Mouse (Mus musculus): ENCODE data around the gene Rgs6. TPM values are rescaled to one million over a fixed set of nuclear protein-coding genes. Genes with fewer than 3 reads are reported as not detected.

Gene Rgs6
- total RNA-seq, 2 experiments from 2014 or later = 0.51 to 1.3 TPM

DNA sequence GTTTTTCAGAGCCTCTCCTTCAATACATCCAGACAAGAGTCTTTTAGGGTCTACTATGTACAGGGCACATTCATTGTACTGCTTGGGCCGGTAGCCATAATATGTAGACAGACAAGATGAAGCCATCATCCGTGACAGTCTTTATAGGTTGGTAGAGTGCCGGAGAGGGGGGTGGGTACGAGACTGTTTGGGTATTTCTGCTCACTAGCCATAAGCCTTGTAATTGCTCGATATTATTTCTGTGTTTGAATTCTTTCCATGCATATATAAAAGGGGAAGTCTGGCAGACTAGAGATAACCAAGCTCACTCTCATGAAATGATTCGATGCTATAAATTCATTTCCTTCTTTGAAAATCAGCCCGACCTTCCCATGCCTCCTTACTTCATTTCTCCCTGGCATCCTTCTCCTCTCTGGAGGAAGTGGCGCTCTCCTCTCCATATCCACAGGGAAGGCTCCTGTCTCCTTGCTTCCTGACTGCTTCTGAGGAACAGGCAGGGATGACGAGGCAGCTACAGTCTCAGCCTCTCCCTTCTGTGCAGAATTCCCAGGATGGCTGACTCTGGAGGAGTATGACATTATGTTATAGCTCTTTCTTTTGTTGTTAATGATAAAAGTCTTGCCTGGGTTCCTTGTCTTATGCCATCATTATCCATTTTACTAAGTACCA, 416.1 kb downstream of the Rgs6 start:
- ATAC-seq (replicated peaks; ENCODE audit: low FRiP score, poor library complexity, severe bottlenecking) = no peak

DNA sequence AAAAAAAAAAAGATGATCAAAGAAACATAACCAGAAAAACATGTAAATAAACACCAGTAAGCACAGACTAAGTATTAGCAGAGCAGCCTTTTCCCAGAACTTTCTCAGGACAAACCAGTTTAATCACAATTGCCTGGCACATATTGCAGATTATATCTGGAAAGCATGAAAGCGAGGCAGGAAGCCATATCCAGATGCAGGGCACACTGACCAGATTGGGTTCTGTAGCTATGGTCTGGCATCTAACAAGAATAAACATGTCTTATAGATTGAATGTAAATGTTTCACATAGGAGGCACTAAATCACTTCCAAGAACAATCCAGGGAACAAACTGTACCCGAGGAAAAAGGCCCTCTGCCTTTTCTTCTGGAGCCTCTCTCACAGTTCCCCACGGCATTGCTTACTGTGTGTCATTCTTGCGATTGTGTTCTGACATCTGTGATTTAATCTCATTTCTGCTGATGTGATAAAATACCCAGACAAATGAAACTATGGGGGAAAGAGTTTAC, 423.0 kb downstream of the Rgs6 start:
- no peak for ATAC-seq (replicated peaks; ENCODE audit: low FRiP score, poor library complexity, severe bottlenecking)

DNA sequence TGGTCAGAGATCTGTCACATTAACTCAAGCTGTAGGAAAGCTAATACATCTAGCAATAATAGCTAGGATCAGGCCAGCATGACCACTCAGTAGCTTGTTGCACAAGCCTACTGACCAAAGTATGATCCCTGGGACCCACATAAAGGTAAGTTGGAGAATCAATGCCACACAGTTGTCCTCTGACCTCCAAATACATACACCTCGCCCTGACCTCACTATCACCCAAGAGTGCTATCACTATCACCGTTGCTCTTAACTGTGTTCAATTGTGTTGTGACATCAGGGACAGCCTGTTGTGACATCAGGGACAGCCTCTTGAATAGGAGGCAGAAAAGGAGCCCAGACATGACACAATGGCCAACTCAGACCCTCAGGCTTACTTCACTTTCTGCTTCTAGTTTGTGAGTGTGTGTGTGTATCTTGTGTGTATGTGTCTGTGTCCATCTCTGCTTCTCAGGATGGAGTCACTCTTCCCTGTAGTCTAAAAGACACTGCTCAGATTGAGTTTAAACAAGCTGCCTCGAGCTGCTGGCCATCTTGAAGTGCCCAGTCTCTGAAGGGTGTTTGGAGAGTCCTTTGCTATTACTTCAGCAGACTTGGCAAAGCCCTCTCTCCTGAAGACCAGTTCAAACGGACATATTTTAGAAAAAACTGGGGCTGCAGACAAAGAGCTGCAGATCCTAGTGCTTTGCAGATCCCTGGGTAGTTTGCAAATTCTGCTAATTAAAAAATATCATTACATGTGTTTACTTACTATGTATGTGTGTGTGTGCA, 426.0 kb downstream of the Rgs6 start:
- ATAC-seq (replicated peaks; ENCODE audit: low FRiP score, poor library complexity, severe bottlenecking) = no peak

DNA sequence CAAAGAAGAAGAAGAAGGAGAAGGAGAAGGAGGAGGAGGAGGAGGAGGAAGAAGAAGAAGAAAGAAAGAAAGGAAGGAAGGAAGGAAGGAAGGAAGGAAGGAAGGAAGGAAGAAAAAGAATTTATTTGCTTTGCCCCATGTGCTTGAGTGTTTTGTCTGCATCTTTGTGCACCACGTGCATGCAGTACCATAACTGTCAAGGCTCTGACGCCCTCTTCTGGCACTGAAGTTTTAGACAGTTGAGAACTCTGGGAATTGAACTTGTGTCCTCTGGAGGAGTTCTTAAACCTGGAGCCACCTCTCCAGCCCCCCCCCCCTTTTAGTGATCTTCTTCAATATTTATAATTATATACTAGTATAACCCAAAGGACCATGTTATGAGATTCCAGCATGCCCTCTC, 426.8 kb downstream of the Rgs6 start:
- no peak for ATAC-seq (replicated peaks; ENCODE audit: low FRiP score, poor library complexity, severe bottlenecking)

DNA sequence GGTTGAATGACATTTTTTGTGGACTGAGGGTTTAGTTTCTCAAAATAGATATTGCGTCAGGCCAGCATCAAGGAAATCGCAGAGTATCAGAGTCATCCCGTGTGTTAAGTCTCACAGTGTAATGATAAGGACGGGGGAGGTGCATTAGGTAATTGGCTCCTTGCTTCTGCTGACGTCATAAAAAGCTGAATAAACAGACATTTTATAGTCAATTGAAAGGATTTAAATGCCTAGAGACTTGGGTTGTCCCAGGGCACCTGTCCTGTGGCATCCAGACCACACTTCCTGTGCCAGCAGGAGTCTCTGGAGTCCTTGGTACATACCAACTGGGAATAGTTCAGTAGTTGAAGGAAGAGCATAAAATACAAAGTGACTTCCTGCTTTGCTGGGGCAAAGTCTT, 427.3 kb downstream of the Rgs6 start:
- no peak for ATAC-seq (replicated peaks; ENCODE audit: low FRiP score, poor library complexity, severe bottlenecking)

DNA sequence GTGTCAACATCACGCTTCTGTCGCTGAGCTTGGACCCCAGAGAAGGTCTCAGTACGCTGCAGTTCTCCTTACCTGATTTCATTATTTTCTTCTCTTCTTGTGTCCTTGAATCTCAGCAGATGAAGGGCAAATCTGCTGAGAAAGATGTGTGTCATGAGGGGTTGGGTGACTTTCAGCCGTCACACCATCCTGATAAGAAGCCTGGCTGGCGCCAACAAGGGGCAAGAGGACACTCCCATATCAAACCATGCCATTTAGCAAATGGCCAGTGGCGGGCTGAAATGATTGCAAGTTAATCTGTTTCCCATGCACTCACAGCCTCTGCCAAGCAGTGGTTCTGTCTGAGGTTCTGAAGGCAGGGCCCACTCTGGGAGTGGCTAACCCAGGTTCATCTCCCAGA, 428.4 kb downstream of the Rgs6 start:
- ATAC-seq (replicated peaks; ENCODE audit: low FRiP score, poor library complexity, severe bottlenecking) = no peak

DNA sequence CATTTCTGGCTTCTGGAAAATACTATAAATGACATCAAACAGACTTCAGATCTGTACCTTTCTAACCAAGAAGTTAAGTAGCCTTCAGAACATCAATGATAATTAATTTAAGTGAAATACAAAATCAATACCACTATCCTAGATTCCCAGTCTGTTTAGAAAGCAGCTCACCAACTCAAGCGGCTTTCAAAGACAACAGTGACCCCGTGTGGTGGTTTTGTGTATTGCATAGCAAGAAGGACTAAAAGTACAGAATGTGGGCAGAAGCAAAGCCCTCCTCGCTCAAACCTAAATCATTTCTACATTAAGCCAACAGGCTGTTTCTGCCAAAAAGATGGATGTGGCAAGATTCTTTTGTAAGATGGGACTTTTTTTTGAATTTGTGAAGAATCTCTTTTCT, 429.9 kb downstream of the Rgs6 start:
- ATAC-seq (replicated peaks; ENCODE audit: low FRiP score, poor library complexity, severe bottlenecking) = peak; percentile 70

DNA sequence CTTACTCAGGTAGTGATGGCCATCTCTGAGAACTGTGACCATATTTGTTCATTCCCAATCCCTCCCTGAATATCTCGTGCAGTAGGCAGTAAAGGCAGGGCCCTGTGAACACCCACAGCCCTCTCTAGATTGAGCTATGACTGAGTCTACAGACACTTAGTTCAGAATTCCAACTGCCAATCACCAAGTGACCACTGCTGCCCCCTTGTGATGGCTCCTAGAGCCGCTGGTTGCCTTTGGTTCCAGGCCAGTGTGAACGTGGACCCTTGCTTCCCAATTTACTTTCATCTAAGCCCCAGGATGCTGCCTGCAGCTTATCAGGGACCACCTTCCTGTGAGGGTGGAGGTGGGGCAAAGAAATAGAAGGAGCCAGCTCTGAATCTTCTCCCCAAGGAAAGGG, 438.9 kb downstream of the Rgs6 start:
- 0 out of 2 replicates have a peak, but pooled peaks have one; percentile 41 for ATAC-seq (replicated peaks; ENCODE audit: low FRiP score, poor library complexity, severe bottlenecking)

DNA sequence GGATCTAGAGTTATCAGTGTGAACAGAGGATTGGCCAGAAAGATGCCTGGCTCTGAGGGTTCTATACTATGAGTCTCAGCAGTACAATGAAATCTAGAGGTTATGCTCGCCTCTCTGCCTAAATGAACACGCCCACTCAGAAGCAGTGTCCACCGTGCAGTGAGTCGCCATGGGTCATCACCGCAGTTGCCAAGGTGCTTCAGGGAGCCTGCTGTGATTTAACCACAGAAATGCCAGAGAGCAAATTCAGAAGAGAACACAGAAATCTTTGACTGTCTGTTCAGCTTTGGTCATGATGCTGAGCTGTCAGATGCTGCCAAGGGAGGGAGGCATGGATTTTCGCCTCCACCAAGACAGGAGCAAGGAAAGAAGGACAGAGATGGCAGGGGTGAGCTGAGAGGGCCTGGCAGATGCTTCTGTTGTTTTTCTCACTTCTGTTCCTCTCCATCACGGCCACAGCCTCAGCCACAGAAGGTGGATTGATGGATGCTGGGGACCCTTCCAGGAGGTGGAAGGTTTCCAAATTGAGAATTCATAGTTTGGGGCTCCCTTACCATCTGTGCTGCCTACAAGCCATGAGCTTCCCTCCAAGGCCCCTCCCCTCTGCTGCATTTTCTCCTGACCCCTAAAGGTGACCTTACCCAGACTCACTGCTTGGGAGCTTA, 445.2 kb downstream of the Rgs6 start:
- ATAC-seq (replicated peaks; ENCODE audit: low FRiP score, poor library complexity, severe bottlenecking) = no peak

DNA sequence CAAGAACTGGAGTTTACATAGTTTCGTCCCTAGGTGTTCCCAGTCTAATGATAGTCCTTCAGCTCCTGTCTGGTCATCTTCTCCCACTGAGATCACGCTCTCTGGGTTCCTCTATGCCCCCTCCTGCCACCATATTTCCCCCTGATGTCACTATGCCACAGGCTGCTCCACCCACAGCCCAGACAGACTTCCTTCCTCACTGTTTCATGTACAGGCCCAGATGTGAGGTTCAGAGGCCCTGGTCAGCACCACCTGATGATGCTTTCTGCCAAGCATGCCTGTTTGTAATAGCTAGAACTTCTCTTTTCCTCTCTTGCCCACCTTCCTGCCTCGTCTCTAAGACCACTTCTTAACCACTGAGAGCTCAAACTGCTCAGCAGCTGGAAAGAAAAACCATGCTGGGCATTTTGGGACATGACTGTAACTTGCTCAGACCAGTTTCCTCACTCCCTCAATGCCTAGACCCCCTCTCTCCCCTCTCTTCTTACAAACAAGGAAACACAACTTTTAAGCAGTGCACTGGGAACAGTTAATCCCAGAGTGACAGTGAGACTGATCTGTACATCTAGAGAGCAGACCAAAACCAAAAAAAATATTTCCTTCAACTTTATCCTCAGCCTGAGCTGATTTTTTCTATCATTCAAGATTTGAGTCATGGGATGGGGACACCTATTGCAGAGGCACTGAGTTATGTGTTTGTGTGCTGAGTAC, 446.9 kb downstream of the Rgs6 start:
- no peak for ATAC-seq (replicated peaks; ENCODE audit: low FRiP score, poor library complexity, severe bottlenecking)

DNA sequence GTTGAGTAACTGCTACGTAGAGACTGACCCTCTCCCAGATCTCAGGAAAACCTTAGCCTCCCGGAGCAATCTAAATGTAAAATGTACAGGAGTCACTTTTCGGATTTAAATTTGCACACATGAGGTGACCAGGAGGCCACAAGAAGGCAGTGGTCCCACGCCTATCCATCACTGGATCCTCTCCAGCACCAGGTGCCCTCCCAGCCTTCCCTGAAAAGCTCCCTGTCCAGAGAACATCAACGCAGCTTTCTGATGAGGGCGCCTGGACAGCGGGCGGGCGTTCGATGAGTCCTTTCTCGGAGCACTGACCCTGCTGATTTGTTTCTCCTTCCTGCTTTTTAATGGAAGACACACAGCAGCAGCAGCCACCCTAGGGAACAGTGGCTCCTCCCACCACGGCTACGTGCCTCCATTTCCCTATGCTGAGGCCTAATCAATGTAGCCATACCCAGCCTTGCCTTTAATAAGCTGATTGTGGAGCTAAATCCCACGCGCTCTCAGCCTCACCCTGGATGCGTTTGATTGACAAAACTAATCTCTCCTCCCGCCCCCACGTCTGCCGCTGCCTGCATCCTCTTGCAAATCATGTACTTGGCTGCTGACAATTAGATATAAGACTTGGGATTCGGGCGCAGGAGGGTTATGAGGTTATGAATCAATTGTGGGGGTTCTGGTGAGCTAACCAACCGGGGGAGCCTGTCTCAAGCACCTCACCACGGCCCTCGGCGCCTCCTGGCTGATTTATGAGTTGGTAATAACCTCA, 449.9 kb downstream of the Rgs6 start:
- no peak for ATAC-seq (replicated peaks; ENCODE audit: low FRiP score, poor library complexity, severe bottlenecking)

DNA sequence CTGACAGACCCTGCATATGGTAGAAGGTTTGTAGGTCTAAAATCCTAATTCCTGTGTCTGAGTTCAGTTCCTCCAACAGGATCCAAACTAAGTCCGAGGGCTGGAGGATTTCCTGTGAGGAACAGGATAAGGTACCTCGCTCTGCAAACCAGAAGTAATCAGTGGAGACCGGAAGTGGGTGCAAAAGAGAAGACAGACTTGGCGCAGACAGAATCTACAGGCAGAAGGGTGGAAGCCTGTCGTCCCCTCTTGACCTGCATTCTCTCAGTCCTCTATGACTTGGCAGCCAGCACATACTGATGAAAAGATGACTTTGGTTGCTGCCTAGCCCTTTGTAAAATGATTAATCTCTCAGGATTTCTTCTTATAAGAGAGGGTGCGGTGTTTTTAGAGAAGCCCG, 450.7 kb downstream of the Rgs6 start:
- no peak for ATAC-seq (replicated peaks; ENCODE audit: low FRiP score, poor library complexity, severe bottlenecking)

DNA sequence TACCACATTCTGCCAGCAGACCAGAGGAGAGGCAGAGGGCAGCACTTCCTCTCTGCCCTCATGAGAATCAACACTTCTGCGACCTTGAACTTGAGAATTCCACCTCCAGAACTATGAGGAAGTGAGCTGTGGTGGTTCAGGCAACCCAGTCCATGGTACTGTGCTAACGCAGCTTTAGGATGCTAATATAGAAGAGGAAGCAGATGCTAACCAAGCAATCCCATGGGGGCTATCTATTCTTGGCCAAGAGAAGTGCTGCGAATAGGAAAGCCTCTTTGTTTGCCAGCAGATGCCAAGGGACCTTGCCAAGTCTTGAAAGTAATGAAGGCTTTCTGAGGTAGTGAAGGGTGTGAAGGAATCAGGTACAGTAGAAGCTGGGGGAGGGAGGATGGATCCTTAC, 451.8 kb downstream of the Rgs6 start:
- ATAC-seq (replicated peaks; ENCODE audit: low FRiP score, poor library complexity, severe bottlenecking) = no peak

DNA sequence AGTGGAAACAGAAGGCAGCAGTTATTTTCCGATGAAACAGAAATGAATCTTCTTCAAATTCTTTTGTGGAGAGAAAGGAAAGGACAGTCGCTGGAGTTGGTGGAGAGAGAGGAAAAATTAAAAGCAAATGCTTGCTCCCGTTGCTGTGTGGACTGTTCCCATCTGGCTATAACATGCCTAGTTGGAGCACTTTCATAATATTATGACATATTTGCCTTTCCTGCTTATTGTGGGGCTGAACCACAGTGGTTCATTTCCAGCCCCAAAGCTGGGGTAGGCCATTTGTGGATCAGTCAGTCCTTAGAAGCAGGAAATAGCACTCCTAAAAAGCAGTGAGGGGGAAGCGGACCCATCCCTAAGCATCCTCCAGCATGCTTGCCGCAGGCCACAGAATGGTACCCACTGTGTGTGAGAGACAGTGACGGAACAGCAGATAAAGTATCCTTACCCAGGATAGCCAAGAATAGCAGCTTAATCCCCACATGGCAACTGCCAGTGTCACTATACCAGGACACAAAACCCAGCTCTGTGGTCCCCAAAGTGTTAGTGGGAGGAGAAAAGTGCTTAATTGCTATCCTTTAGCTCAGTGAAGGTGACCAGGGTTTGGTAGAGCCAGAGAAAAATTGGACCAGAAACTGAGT, 456.0 kb downstream of the Rgs6 start:
- ATAC-seq (replicated peaks; ENCODE audit: low FRiP score, poor library complexity, severe bottlenecking) = no peak

DNA sequence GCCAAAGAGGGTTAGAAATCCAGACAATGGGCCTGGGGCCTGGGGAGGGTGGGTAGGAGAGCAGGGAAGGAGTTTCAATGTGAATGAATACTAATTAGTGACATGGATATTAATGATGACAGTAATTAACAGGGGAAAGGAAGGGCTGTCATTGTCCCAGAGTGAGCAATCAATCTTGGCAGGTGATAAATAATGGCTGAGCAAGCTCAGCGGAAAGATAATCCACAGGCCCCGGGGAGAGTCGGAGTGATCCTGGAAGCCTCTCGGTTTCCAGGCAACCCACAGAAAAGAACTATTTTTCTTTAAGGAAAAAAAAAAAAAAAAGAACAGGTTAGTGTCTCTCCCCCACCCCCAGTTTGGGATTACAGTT, 456.5 kb downstream of the Rgs6 start:
- no peak for ATAC-seq (replicated peaks; ENCODE audit: low FRiP score, poor library complexity, severe bottlenecking)

DNA sequence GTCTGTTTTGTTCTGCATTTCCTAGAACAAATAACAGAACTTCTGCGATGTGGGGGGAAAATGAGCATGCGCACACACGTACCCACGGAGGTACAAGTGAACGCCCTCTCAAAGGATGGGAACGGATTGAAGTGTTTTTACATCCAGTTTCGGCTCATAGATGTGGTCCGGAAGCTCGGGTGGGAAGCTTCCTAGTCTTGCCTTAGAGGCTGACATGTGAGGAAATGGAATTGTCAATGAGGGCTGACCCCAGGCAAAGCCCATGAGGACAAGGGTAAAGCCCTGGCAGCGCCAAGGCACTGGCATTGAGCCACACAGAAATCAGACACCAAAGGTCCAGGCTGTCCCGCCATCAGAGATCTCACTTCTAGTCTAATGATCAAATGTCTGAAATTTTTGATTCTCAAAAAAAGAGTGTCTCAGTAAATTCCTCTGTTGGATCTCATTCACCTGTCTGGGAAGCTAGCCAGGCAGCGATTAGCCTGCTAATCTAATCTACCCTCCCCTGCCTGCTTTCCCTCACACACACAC, 457.0 kb downstream of the Rgs6 start:
- no peak for ATAC-seq (replicated peaks; ENCODE audit: low FRiP score, poor library complexity, severe bottlenecking)

DNA sequence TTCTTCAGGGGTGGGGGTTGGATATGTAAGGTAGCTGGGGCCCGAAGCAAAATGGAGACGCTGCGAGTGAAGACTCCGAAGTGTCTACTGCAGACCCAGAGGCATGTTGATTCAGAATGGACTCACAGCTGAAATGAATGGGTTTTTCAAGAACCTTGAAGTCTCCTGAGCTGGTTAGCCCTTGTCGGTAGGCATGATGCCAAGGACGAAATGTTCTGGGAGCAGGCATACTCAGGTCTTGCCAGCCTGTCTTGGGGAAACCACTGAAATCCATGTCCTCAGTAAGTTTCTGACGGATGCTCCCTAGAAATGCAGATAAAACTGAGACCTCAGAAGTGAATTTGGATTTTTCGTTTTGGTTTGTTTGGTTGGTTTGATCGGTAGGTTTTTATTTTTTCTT, 458.6 kb downstream of the Rgs6 start:
- ATAC-seq (replicated peaks; ENCODE audit: low FRiP score, poor library complexity, severe bottlenecking) = no peak

DNA sequence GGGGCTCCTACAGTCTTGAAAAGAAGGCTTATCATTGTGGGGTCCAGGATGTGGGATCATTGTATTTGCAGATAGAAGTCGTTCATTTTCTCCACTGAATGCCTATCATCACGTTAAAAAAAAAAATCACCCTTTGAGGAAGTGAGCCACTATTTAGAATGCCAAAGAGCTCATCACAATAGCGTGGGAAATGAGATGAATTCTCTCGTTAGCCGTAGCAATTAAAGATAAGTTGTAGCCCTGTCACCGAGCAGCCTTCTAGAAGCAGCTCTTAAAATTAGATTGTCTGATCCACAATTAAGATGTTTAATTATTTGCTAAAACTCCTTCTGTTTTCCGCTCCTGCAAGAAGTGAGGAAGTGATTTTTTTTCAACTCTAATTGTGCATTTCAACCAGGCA, 459.6 kb downstream of the Rgs6 start:
- no peak for ATAC-seq (replicated peaks; ENCODE audit: low FRiP score, poor library complexity, severe bottlenecking)

DNA sequence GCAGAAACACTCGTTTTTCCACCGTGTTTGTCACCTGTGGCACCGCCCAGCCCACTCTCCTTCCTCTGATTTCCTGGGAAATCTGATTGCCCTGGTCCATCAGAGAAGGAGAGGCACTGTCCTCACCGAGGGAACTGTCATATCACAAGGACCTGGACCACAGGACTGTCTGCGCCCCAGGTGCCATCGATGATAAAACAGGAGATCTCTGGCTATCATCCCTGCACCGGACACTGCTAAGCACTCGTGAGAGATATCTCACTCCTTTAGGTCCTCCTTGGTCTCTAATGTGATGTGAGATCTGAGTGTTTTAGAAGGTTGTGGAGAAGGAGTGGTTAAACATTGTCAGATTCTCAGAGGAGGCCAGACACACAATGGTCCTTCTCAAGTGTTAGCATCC, 462.4 kb downstream of the Rgs6 start:
- no peak for ATAC-seq (replicated peaks; ENCODE audit: low FRiP score, poor library complexity, severe bottlenecking)

All from erythroblast, adult 5-6 weeks (primary cell).